Mouse (Mus musculus): ENCODE measurements at regions not wholly inside any gene's neighbourhood (a gene's known extent, or its start where the extent isn't known, plus 50 kb on each side); places are given as distances from the start of the nearest gene placed in this dataset. TPM values are rescaled to one million over a fixed set of nuclear protein-coding genes. Genes with fewer than 3 reads are reported as not detected.

DNA sequence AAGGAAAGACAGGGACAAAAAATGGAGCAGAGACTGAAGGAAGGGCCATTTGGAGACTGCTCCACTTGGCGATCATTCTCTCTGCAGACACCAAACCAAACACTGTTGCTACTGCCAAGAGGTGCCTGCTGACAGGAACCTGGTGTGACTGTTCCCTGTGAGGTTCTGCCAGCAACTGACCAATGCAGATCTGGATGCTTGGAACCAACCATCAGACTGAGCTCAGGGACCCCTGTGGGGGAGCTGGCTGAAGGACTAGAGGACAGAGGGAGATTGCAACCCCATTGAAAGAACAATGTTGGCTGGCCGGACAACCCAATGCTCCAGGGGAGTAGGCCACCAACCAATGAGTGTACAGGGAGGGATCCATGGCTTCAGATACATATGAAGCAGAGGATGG lies 139.2 kb upstream of the Cep126 start:
- Histone ChIP-seq H3K9me3 (no peaks in the 10 kb centered on the region), H3K27me3 (no peaks in the 10 kb centered on the region), H3K4me1 (no peaks in the 10 kb centered on the region), H3K4me2 (no peak overlapping the region), H3K27ac (no peak overlapping the region), H3K9ac (no peak overlapping the region), H3K4me3 (no peak overlapping the region), H3K36me3 (no peaks in the 10 kb centered on the region)
- ATAC-seq (ENCODE audit: borderline replicate concordance, extremely low read depth, low FRiP score, low TSS enrichment): no peak
- 78% methylated on average over 2 of the region's 2 CpGs for whole genome bisulfite sequencing

DNA sequence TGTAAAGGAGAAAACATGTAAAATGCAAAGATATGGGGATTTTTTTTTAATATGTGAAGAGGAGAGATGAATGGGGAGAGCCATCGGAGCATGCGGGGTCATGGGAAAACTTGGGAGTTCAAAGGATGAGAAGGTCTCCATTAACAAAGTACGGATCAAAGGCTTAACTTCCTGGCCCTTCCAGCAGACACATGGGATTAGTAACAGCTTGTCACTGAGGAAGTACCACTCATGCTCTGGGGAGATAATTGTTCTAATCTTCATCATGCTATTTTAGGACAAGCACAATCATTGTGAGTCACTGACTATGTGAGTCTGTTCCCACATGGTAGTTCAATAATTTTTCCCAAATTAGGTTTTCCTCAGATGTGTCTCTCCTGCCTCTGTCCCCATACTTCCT lies 115.4 kb upstream of the Cep126 start:
- 47% methylated on average over 3 of the region's 3 CpGs for WGBS

DNA sequence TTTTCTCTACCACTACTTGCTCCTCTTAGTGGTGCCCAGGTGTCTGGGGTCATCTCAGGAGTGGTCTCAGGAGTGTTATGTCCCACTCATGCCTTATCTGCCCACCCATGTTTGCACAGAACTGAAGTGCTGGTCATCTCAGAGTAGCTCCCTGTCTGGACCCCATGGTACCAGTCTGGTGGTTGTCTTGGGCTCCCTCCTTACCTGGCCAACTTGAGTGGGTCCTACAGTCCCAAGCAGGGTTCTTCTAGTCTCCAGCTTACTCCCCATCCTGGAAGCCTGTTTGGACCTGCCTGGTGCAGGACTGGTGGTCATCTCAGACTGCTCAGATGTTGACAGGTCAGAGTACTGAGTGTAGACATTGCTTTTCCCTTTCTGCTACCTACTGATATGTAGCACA lies 94.0 kb upstream of the Cep126 start:
- H3K27ac ChIP-seq: no peak overlapping the region
- no peaks in the 10 kb centered on the region for H3K4me1 ChIP-seq
- H3K9ac ChIP-seq: no peak overlapping the region
- no peaks in the 10 kb centered on the region for H3K27me3 ChIP-seq
- no peaks in the 10 kb centered on the region for H3K36me3 ChIP-seq
- no peak overlapping the region for H3K4me3 ChIP-seq
- no peak overlapping the region for H3K4me2 ChIP-seq
- no peaks in the 10 kb centered on the region for H3K9me3 ChIP-seq
- ATAC-seq (ENCODE audit: borderline replicate concordance, extremely low read depth, low FRiP score, low TSS enrichment): peak; percentile 59

More for the DNA sequence above, 115.4 kb upstream of the Cep126 start:
- Histone ChIP-seq H3K9me3 (no peaks in the 10 kb centered on the region), H3K4me1 (no peaks in the 10 kb centered on the region), H3K4me3 (no peak overlapping the region), H3K9ac (no peak overlapping the region), H3K36me3 (no peaks in the 10 kb centered on the region), H3K27me3 (no peaks in the 10 kb centered on the region), H3K27ac (no peak overlapping the region), H3K4me2 (no peak overlapping the region)
- ATAC-seq (ENCODE audit: borderline replicate concordance, extremely low read depth, low FRiP score, low TSS enrichment): peak; percentile 49; the same call in 1 of the 2 replicates

DNA sequence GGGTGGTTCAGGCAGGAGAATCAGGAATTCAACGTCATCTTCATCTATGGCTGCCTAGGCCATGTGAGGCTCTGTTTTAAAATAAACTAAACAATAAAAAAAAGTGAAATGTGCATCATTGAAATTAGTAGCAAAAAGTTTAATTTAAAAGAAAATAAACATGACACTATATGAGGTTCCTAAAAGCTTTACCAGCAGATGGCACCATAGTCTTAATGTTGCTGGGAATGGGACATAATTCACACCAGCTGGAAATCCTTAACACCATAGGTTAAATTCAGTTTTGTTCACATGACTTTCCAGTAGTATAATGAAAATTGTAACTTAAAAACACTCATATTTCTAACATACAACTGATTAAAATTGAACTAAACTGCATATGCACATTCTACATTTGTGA lies 92.3 kb upstream of the Cep126 start:
- H3K9ac ChIP-seq: no peak overlapping the region
- no peak overlapping the region for H3K4me3 ChIP-seq
- no peak for ATAC-seq (ENCODE audit: borderline replicate concordance, extremely low read depth, low FRiP score, low TSS enrichment)
- no peaks in the 10 kb centered on the region for H3K27me3 ChIP-seq
- 5% methylated on average over 1 of the region's 1 CpGs for WGBS
- no peaks in the 10 kb centered on the region for H3K4me1 ChIP-seq
- H3K4me2 ChIP-seq: no peak overlapping the region
- H3K9me3 ChIP-seq: no peaks in the 10 kb centered on the region
- H3K27ac ChIP-seq: no peak overlapping the region
- H3K36me3 ChIP-seq: no peaks in the 10 kb centered on the region

DNA sequence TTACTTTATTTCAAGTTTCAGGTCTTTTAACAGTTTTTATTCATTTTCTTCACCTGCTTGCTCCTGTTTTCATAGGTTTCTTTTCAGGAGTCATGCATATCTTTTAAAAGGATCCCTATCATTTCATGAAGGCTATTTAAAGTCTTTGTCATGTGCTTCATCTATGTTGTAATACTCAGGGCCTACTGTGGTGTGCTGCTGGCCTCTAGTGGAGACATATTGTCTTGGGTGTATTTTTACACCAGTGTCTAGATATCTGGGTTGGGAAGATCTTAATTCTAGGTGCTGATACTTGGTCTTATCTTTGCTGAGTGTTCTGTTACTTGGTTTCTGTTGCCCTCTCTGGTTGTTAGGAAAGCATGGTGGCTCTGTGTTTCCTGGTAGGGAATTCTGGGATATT lies 74.8 kb upstream of the Cep126 start:
- H3K9ac ChIP-seq: no peak overlapping the region
- peak; percentile 57; the same call in 1 of the 2 replicates for ATAC-seq (ENCODE audit: borderline replicate concordance, extremely low read depth, low FRiP score, low TSS enrichment)
- no peaks in the 10 kb centered on the region for H3K4me1 ChIP-seq
- no peak overlapping the region for H3K4me3 ChIP-seq
- H3K36me3 ChIP-seq: no peaks in the 10 kb centered on the region
- no peaks in the 10 kb centered on the region for H3K9me3 ChIP-seq
- no peak overlapping the region for H3K27ac ChIP-seq
- no peaks in the 10 kb centered on the region for H3K27me3 ChIP-seq
- no peak overlapping the region for H3K4me2 ChIP-seq

DNA sequence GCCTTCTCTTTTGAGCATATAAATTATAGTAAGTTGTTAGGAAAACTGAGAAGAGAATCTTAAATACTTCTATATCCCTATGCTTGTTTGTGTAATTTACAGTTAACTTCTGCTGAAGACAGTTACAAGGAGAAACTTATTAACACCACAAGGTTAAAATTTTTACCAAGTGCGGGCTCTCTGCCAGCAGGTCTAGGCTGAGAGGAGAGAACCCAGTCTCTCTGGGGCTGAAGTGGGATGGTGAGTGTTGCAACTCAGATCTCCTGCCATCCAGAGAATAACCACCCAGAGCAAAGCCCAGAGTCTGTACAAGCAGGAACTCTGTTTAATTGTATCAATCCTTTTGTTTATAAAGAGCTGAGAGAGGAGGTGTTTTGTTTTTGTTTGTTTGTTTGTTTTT lies 51.3 kb upstream of the Cep126 start:
- Histone ChIP-seq H3K4me2 (no peak overlapping the region), H3K27ac (no peak overlapping the region), H3K27me3 (no peaks in the 10 kb centered on the region), H3K36me3 (no peaks in the 10 kb centered on the region), H3K4me1 (no peaks in the 10 kb centered on the region), H3K9ac (no peak overlapping the region), H3K9me3 (no peaks in the 10 kb centered on the region), H3K4me3 (no peak overlapping the region)
- ATAC-seq (ENCODE audit: borderline replicate concordance, extremely low read depth, low FRiP score, low TSS enrichment): no peak
- WGBS: 70% methylated on average over 1 of the region's 1 CpGs

MicroRNAs encoded in the stretch of these regions (microRNA counts, 519-probe panel; counts per million panel counts)
- microRNA mmu-miR-1899: 19.7 counts per million

Small RNAs in the stretch of these regions (microRNA-seq; reads per million reads assigned to microRNA genes)
- not detected for gene Mir1899

All from lung, embryonic 15.5 days (tissue).